Mouse (Mus musculus) brain, embryonic 14.5 days (tissue): Measurements from ENCODE around the gene Supv3l1.
"Not testable (repeated sequence)": the region's sequence is repeated elsewhere in the genome, so short reads cannot be mapped to it uniquely, and the experiment has no call there.

Source experiments
- CTCF ChIP-seq: fragments of 200-500 bp; IDR thresholded peaks from 2 replicates; pipeline ENCODE4 v1.5.1; 2012; ENCODE audit warnings: inconsistent platforms, mild to moderate bottlenecking, moderate library complexity, borderline replicate concordance; ENCODE audit not compliant: insufficient read depth, insufficient read length; ENCODE audit errors: extremely low read depth
- POLR2A ChIP-seq: fragments of 200-500 bp; IDR thresholded peaks from 2 replicates; pipeline ENCODE4 v1.6.1; 2012; ENCODE audit warnings: mild to moderate bottlenecking, inconsistent platforms, borderline replicate concordance; ENCODE audit not compliant: poor library complexity, insufficient read depth, insufficient read length, severe bottlenecking; ENCODE audit errors: extremely low read depth

- not testable (repeated sequence) for TF ChIP-seq CTCF, POLR2A
Observed at GRCm38 (mm10) chr10:62491681-62492080, 42.1 kb upstream of the Supv3l1 start.
